Mouse (Mus musculus): Measurements from ENCODE around the gene Arhgef18. TPM values are rescaled to one million over a fixed set of nuclear protein-coding genes. Genes with fewer than 3 reads are reported as not detected.

Gene Arhgef18
- total and polyA plus RNA-seq, 2 experiments from 2014 or later, result 3.4 to 12.6 TPM

DNA sequence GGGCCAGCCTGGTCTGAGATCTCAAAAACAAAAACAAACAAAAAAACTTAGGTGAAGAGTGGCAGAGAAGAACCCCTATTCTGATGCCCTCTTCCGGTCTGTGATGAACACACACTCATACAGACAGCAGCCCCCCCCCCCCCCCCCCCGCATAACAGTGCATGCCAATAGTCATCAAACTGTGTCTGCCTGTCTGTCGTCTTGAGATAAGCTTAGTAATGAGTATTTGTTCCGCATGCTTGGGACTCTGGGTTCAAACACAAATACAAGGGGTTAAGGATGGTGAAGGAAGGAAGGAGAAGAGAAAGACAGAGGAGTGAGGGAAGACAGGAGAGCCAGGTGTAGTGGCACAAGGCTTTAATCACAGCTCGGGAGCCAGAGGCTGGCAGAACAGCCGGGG lies 43.7 kb downstream of the Arhgef18 start:
- Histone ChIP-seq H3K27ac (ENCODE audit: low read depth) (no peak overlapping the region), H3K27me3 (ENCODE audit: control insufficient read depth, insufficient read depth, low read length) (no peaks in the 10 kb centered on the region), H3K9ac (replicated peaks; ENCODE audit: low read depth, low read length) (no peak overlapping the region), H3K36me3 (replicated peaks; ENCODE audit: control insufficient read depth, insufficient read depth, low read length) (peaks cover 89% of the 10 kb centered on the region), H3K4me2 (ENCODE audit: low read depth, low read length) (no peak overlapping the region), H3K9me3 (replicated peaks; ENCODE audit: control insufficient read depth, low read length) (no peaks in the 10 kb centered on the region), H3K4me1 (ENCODE audit: control insufficient read depth, insufficient read depth) (no peaks in the 10 kb centered on the region), H3K4me3 (ENCODE audit: low read depth, low read length) (no peak overlapping the region)
- TF ChIP-seq EP300 (IDR thresholded peaks at IDR 0.05; ENCODE audit: low read depth), result no peak
- no peak for TF ChIP-seq CTCF (IDR thresholded peaks at IDR 0.05; ENCODE audit: low read depth)
- WGBS, result 81% methylated on average over 5 of the region's 6 CpGs
- no peak for DNase-seq (ENCODE audit: low spot score)
- no peak for ATAC-seq (ENCODE audit: insufficient read depth, low read depth)

GRCm38 (mm10) chr8:3439510-3439909 lies 46.7 kb downstream of the Arhgef18 start:
- 77% methylated on average over 12 of the region's 12 CpGs for WGBS
- no peak overlapping the region for H3K4me2 ChIP-seq (ENCODE audit: low read depth, low read length)
- peaks cover 77% of the 10 kb centered on the region for H3K36me3 ChIP-seq (replicated peaks; ENCODE audit: control insufficient read depth, insufficient read depth, low read length)
- H3K4me1 ChIP-seq (ENCODE audit: control insufficient read depth, insufficient read depth), result no peaks in the 10 kb centered on the region
- ATAC-seq (ENCODE audit: insufficient read depth, low read depth) (no peak), DNase-seq (ENCODE audit: low spot score) (no peak)
- no peak for TF ChIP-seq EP300 (IDR thresholded peaks at IDR 0.05; ENCODE audit: low read depth)
- peak; percentile 22; the same call in 1 of the 2 replicates for TF ChIP-seq CTCF (IDR thresholded peaks at IDR 0.05; ENCODE audit: low read depth)
- H3K27ac ChIP-seq (ENCODE audit: low read depth), result no peak overlapping the region
- H3K4me3 ChIP-seq (ENCODE audit: low read depth, low read length), result no peak overlapping the region
- no peak overlapping the region for H3K9ac ChIP-seq (replicated peaks; ENCODE audit: low read depth, low read length)
- H3K9me3 ChIP-seq (replicated peaks; ENCODE audit: control insufficient read depth, low read length), result no peaks in the 10 kb centered on the region
- H3K27me3 ChIP-seq (ENCODE audit: control insufficient read depth, insufficient read depth, low read length), result no peaks in the 10 kb centered on the region

DNA sequence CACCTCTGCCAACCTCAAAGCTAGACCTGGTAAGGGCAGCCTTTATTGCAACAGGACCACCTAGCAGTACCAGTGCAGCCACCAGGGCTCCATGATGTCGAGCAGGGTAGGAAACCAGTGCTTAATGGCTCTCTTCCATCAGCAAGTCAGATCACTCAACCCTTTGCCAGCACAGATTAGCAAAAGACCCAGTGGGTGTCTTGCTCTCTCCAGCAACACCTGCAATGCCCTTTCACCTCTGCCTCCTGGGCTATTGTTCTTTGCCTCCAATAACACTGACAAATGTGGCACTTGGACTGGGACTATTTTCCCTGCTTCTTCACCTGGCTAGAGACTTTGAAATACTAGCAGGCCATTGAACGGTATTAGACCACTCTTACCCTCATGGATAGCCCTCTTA lies 56.4 kb downstream of the Arhgef18 start:
- Histone ChIP-seq H3K27ac (ENCODE audit: low read depth) (no peak overlapping the region), H3K36me3 (replicated peaks; ENCODE audit: control insufficient read depth, insufficient read depth, low read length) (peaks cover 73% of the 10 kb centered on the region), H3K4me2 (ENCODE audit: low read depth, low read length) (no peak overlapping the region), H3K27me3 (ENCODE audit: control insufficient read depth, insufficient read depth, low read length) (no peaks in the 10 kb centered on the region), H3K4me1 (ENCODE audit: control insufficient read depth, insufficient read depth) (no peaks in the 10 kb centered on the region), H3K9ac (replicated peaks; ENCODE audit: low read depth, low read length) (no peak overlapping the region), H3K9me3 (replicated peaks; ENCODE audit: control insufficient read depth, low read length) (no peaks in the 10 kb centered on the region), H3K4me3 (ENCODE audit: low read depth, low read length) (no peak overlapping the region)
- no peak for ATAC-seq (ENCODE audit: insufficient read depth, low read depth)
- no peak for DNase-seq (ENCODE audit: low spot score)
- TF ChIP-seq CTCF (IDR thresholded peaks at IDR 0.05; ENCODE audit: low read depth), result no peak
- no peak for TF ChIP-seq EP300 (IDR thresholded peaks at IDR 0.05; ENCODE audit: low read depth)
- 79% methylated on average over 2 of the region's 2 CpGs for WGBS

- DNase-seq (ENCODE audit: low spot score) (peak; percentile 39), ATAC-seq (ENCODE audit: insufficient read depth, low read depth) (no peak; the same call in 1 of the 2 replicates)
- H3K9me3 ChIP-seq (replicated peaks; ENCODE audit: control insufficient read depth, low read length), result no peaks in the 10 kb centered on the region
- WGBS, result 25% methylated on average over 5 of the region's 5 CpGs
- peaks cover 85% of the 10 kb centered on the region for H3K36me3 ChIP-seq (replicated peaks; ENCODE audit: control insufficient read depth, insufficient read depth, low read length)
- H3K27ac ChIP-seq (ENCODE audit: low read depth), result no peak overlapping the region
- H3K9ac ChIP-seq (replicated peaks; ENCODE audit: low read depth, low read length), result no peak overlapping the region
- H3K4me2 ChIP-seq (ENCODE audit: low read depth, low read length), result no peak overlapping the region
- H3K4me1 ChIP-seq (ENCODE audit: control insufficient read depth, insufficient read depth), result no peaks in the 10 kb centered on the region
- no peak for TF ChIP-seq EP300 (IDR thresholded peaks at IDR 0.05; ENCODE audit: low read depth)
- TF ChIP-seq CTCF (IDR thresholded peaks at IDR 0.05; ENCODE audit: low read depth), result peak; percentile 90
- H3K4me3 ChIP-seq (ENCODE audit: low read depth, low read length), result no peak overlapping the region
- H3K27me3 ChIP-seq (ENCODE audit: control insufficient read depth, insufficient read depth, low read length), result no peaks in the 10 kb centered on the region
Measured at GRCm38 (mm10) chr8:3450670-3451069, 57.9 kb downstream of the Arhgef18 start.

DNA sequence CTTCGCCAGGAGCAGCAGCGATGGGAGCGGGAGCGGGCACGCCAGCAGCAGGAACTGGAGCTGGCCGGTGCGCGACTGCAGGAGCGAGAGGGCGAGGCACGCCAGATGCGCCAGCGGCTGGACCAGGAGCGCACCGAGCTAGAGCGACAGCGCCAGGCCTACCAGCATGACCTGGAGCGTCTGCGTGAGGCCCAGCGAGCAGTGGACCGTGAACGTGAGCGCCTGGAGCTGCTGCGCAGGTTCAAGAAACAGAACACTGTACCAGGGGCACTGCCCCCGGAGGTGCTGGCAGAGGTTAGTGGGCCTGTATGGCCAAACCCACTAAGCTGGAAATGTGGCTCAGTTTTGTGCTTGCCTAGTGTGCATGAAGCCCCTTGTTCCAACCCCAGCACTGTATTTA lies 59.2 kb downstream of the Arhgef18 start:
- no peak overlapping the region for H3K9ac ChIP-seq (replicated peaks; ENCODE audit: low read depth, low read length)
- no peak for DNase-seq (ENCODE audit: low spot score)
- H3K9me3 ChIP-seq (replicated peaks; ENCODE audit: control insufficient read depth, low read length), result no peaks in the 10 kb centered on the region
- no peak for ATAC-seq (ENCODE audit: insufficient read depth, low read depth)
- no peaks in the 10 kb centered on the region for H3K27me3 ChIP-seq (ENCODE audit: control insufficient read depth, insufficient read depth, low read length)
- no peaks in the 10 kb centered on the region for H3K4me1 ChIP-seq (ENCODE audit: control insufficient read depth, insufficient read depth)
- no peak overlapping the region for H3K27ac ChIP-seq (ENCODE audit: low read depth)
- H3K4me3 ChIP-seq (ENCODE audit: low read depth, low read length), result no peak overlapping the region
- WGBS, result 95% methylated on average over 25 of the region's 25 CpGs
- TF ChIP-seq EP300 (IDR thresholded peaks at IDR 0.05; ENCODE audit: low read depth) (no peak), CTCF (IDR thresholded peaks at IDR 0.05; ENCODE audit: low read depth) (no peak)
- no peak overlapping the region for H3K4me2 ChIP-seq (ENCODE audit: low read depth, low read length)
- H3K36me3 ChIP-seq (replicated peaks; ENCODE audit: control insufficient read depth, insufficient read depth, low read length), result peaks cover 85% of the 10 kb centered on the region

- Histone ChIP-seq H3K4me3 (ENCODE audit: low read depth, low read length) (no peak overlapping the region), H3K9ac (replicated peaks; ENCODE audit: low read depth, low read length) (no peak overlapping the region), H3K27ac (ENCODE audit: low read depth) (no peak overlapping the region), H3K27me3 (ENCODE audit: control insufficient read depth, insufficient read depth, low read length) (no peaks in the 10 kb centered on the region), H3K4me2 (ENCODE audit: low read depth, low read length) (no peak overlapping the region), H3K4me1 (ENCODE audit: control insufficient read depth, insufficient read depth) (peaks cover 6% of the 10 kb centered on the region; the same call in 1 of the 2 replicates), H3K36me3 (replicated peaks; ENCODE audit: control insufficient read depth, insufficient read depth, low read length) (0 out of 2 replicates have a peak, but pooled peaks cover 4% of the 10 kb centered on the region), H3K9me3 (replicated peaks; ENCODE audit: control insufficient read depth, low read length) (no peaks in the 10 kb centered on the region)
- ATAC-seq (ENCODE audit: insufficient read depth, low read depth) (no peak), DNase-seq (ENCODE audit: low spot score) (no peak)
- TF ChIP-seq EP300 (IDR thresholded peaks at IDR 0.05; ENCODE audit: low read depth) (no peak), CTCF (IDR thresholded peaks at IDR 0.05; ENCODE audit: low read depth) (no peak)
- WGBS, result 75% methylated on average over 2 of the region's 2 CpGs
Measured at GRCm38 (mm10) chr8:3463248-3463647, 70.4 kb downstream of the Arhgef18 start.

All from heart, postnatal 0 days (tissue).